Mouse (Mus musculus) limb, embryonic 13.5 days (tissue): ENCODE data around the gene Mfap3l. TPM values are rescaled to one million over a fixed set of nuclear protein-coding genes. Genes with fewer than 3 reads are reported as not detected.
"Not testable (repeated sequence)": the region's sequence is repeated elsewhere in the genome, so short reads cannot be mapped to it uniquely, and the experiment has no call there.

Source experiments
- ATAC-seq: fragments of 200-750 bp; cut with Nextera tagmentation; 2 replicates; pipeline ENCODE4 v1.8.0; 2017; ENCODE audit warnings: low read depth, moderate number of reproducible peaks, moderate TSS enrichment; ENCODE audit not compliant: low FRiP score
- H3K27ac ChIP-seq: fragments of 300-500 bp; sonication (generic); 2 replicates; pipeline ENCODE4 v1.5.1; 2015; ENCODE audit warnings: inconsistent platforms, mild to moderate bottlenecking, moderate library complexity
- H3K27me3 ChIP-seq: fragments of 300-500 bp; sonication (generic); 2 replicates; pipeline ENCODE4 v1.6.1; 2015; ENCODE audit warnings: mild to moderate bottlenecking, inconsistent platforms
- H3K36me3 ChIP-seq: fragments of 300-500 bp; sonication (generic); 2 replicates; pipeline ENCODE4 v1.6.1; 2015; ENCODE audit warnings: inconsistent platforms, mild to moderate bottlenecking, moderate library complexity
- H3K4me1 ChIP-seq: fragments of 300-500 bp; sonication (generic); 2 replicates; pipeline ENCODE4 v1.6.1; 2015; ENCODE audit warnings: inconsistent platforms
- H3K4me2 ChIP-seq: fragments of 300-500 bp; sonication (generic); replicated peaks from 2 replicates; pipeline ENCODE4 v1.6.1; 2015; ENCODE audit warnings: inconsistent platforms, mild to moderate bottlenecking, moderate library complexity
- H3K4me3 ChIP-seq: fragments of 300-500 bp; sonication (generic); 2 replicates; pipeline ENCODE4 v1.5.1; 2015; ENCODE audit warnings: moderate library complexity, mild to moderate bottlenecking, inconsistent platforms
- H3K9ac ChIP-seq: fragments of 300-500 bp; sonication (generic); 2 replicates; pipeline ENCODE4 v1.6.1; 2015; ENCODE audit warnings: mild to moderate bottlenecking, inconsistent platforms
- H3K9me3 ChIP-seq: fragments of 300-500 bp; sonication (generic); 2 replicates; pipeline ENCODE4 v1.6.1; 2016; ENCODE audit warnings: inconsistent platforms
- WGBS: fragments of 180-500 bp; shearing (Covaris S2); methylation state at CpG from one replicate; pipeline ENCODE4 v1.1.7; 2015; 5-methylcytosine and 5-hydroxymethylcytosine counted together
- polyA plus RNA-seq: library from polyadenylated mRNA; unstranded; fragments of >200 nt; fragmentation: Nextera tagmentation; extraction: Ambion mirVana; gene quantifications from 2 replicates; pipeline ENCODE4 v1.2.1, GENCODE M21; 2015

The Mfap3l gene
- polyA plus RNA-seq, 1 experiment from 2014 or later, result 3.3 TPM

- Histone ChIP-seq H3K27ac (no peak overlapping the region), H3K36me3 (no peaks in the 10 kb centered on the region), H3K9ac (no peak overlapping the region), H3K4me2 (no peak overlapping the region), H3K9me3 (no peaks in the 10 kb centered on the region), H3K27me3 (no peaks in the 10 kb centered on the region), H3K4me1 (no peaks in the 10 kb centered on the region), H3K4me3 (no peak overlapping the region)
- no peak for ATAC-seq
- 86% methylated on average over 6 of the region's 6 CpGs for WGBS
Observed at GRCm38 (mm10) chr8:60658114-60658500, 25.5 kb downstream of the Mfap3l start.

GRCm38 (mm10) chr8:60658686-60659085 lies 26.1 kb downstream of the Mfap3l start:
- H3K27me3 ChIP-seq, H3K9ac ChIP-seq, H3K27ac ChIP-seq, H3K4me2 ChIP-seq, H3K9me3 ChIP-seq, H3K4me1 ChIP-seq, ATAC-seq, H3K4me3 ChIP-seq, H3K36me3 ChIP-seq: not testable (repeated sequence)
- 83% methylated on average over 2 of the region's 2 CpGs for WGBS

GRCm38 (mm10) chr8:60659721-60660120 lies 27.1 kb downstream of the Mfap3l start:
- no peak for ATAC-seq
- no peak overlapping the region for H3K4me3 ChIP-seq
- H3K36me3 ChIP-seq, result no peaks in the 10 kb centered on the region
- H3K27ac ChIP-seq, result no peak overlapping the region
- H3K9me3 ChIP-seq, result no peaks in the 10 kb centered on the region
- H3K4me1 ChIP-seq, result no peaks in the 10 kb centered on the region
- 83% methylated on average over 8 of the region's 8 CpGs for WGBS
- H3K9ac ChIP-seq, result no peak overlapping the region
- H3K27me3 ChIP-seq, result no peaks in the 10 kb centered on the region
- no peak overlapping the region for H3K4me2 ChIP-seq

GRCm38 (mm10) chr8:60661191-60661590 lies 28.6 kb downstream of the Mfap3l start:
- no peak overlapping the region for H3K4me3 ChIP-seq
- 79% methylated on average over 2 of the region's 2 CpGs for WGBS
- no peaks in the 10 kb centered on the region for H3K36me3 ChIP-seq
- H3K9ac ChIP-seq, result no peak overlapping the region
- no peaks in the 10 kb centered on the region for H3K4me1 ChIP-seq
- H3K4me2 ChIP-seq, result no peak overlapping the region
- H3K27ac ChIP-seq, result no peak overlapping the region
- no peaks in the 10 kb centered on the region for H3K9me3 ChIP-seq
- H3K27me3 ChIP-seq, result no peaks in the 10 kb centered on the region
- ATAC-seq, result no peak

GRCm38 (mm10) chr8:60663552-60663951 lies 30.9 kb downstream of the Mfap3l start:
- Histone ChIP-seq H3K36me3 (no peaks in the 10 kb centered on the region), H3K9ac (no peak overlapping the region), H3K4me1 (peaks cover 3% of the 10 kb centered on the region; the same call in 1 of the 2 replicates), H3K4me3 (no peak overlapping the region), H3K27me3 (no peaks in the 10 kb centered on the region), H3K27ac (no peak overlapping the region), H3K4me2 (no peak overlapping the region), H3K9me3 (no peaks in the 10 kb centered on the region)
- peak; percentile 56; the same call in 1 of the 2 replicates for ATAC-seq
- WGBS, result 51% methylated on average over 5 of the region's 5 CpGs

- H3K4me1 ChIP-seq, result peaks cover 3% of the 10 kb centered on the region; the same call in 1 of the 2 replicates
- 80% methylated on average over 4 of the region's 4 CpGs for WGBS
- H3K27ac ChIP-seq, result no peak overlapping the region
- H3K4me3 ChIP-seq, result no peak overlapping the region
- no peaks in the 10 kb centered on the region for H3K9me3 ChIP-seq
- ATAC-seq, result no peak
- H3K36me3 ChIP-seq, result no peaks in the 10 kb centered on the region
- H3K27me3 ChIP-seq, result no peaks in the 10 kb centered on the region
- no peak overlapping the region for H3K4me2 ChIP-seq
- H3K9ac ChIP-seq, result no peak overlapping the region
Observed at GRCm38 (mm10) chr8:60665821-60666220, 33.2 kb downstream of the Mfap3l start.

- no peak overlapping the region for H3K4me2 ChIP-seq
- H3K9ac ChIP-seq, result no peak overlapping the region
- no peak; the same call in 1 of the 2 replicates for ATAC-seq
- 56% methylated on average over 3 of the region's 3 CpGs for WGBS
- H3K27me3 ChIP-seq, result no peaks in the 10 kb centered on the region
- no peak overlapping the region for H3K27ac ChIP-seq
- H3K4me1 ChIP-seq, result peaks cover 3% of the 10 kb centered on the region; the same call in 1 of the 2 replicates
- H3K9me3 ChIP-seq, result no peaks in the 10 kb centered on the region
- no peaks in the 10 kb centered on the region for H3K36me3 ChIP-seq
- H3K4me3 ChIP-seq, result no peak overlapping the region
Observed at GRCm38 (mm10) chr8:60666852-60667251, 34.2 kb downstream of the Mfap3l start.

- Histone ChIP-seq H3K9me3 (no peaks in the 10 kb centered on the region), H3K4me1 (no peaks in the 10 kb centered on the region), H3K36me3 (no peaks in the 10 kb centered on the region), H3K9ac (no peak overlapping the region), H3K27ac (no peak overlapping the region), H3K4me3 (no peak overlapping the region), H3K4me2 (no peak overlapping the region), H3K27me3 (no peaks in the 10 kb centered on the region)
- WGBS, result 82% methylated on average over 6 of the region's 6 CpGs
- ATAC-seq, result no peak
Observed at GRCm38 (mm10) chr8:60678590-60678989, 46.0 kb downstream of the Mfap3l start.

GRCm38 (mm10) chr8:60681811-60682210 lies 49.2 kb downstream of the Mfap3l start:
- no peak for ATAC-seq
- no peak overlapping the region for H3K9ac ChIP-seq
- no peaks in the 10 kb centered on the region for H3K4me1 ChIP-seq
- 84% methylated on average over 4 of the region's 4 CpGs for WGBS
- H3K27me3 ChIP-seq, result no peaks in the 10 kb centered on the region
- no peak overlapping the region for H3K4me2 ChIP-seq
- no peaks in the 10 kb centered on the region for H3K36me3 ChIP-seq
- no peak overlapping the region for H3K27ac ChIP-seq
- H3K4me3 ChIP-seq, result no peak overlapping the region
- 0 out of 2 replicates have a peak, but pooled peaks cover 5% of the 10 kb centered on the region for H3K9me3 ChIP-seq

- H3K4me1 ChIP-seq, result no peaks in the 10 kb centered on the region
- no peak overlapping the region for H3K27ac ChIP-seq
- H3K4me2 ChIP-seq, result no peak overlapping the region
- H3K9me3 ChIP-seq, result 0 out of 2 replicates have a peak, but pooled peaks cover 5% of the 10 kb centered on the region
- WGBS, result 83% methylated on average over 2 of the region's 2 CpGs
- H3K9ac ChIP-seq, result no peak overlapping the region
- ATAC-seq, result no peak
- H3K36me3 ChIP-seq, result no peaks in the 10 kb centered on the region
- no peaks in the 10 kb centered on the region for H3K27me3 ChIP-seq
- no peak overlapping the region for H3K4me3 ChIP-seq
Observed at GRCm38 (mm10) chr8:60682340-60682739, 49.7 kb downstream of the Mfap3l start.

GRCm38 (mm10) chr8:60711516-60712086 lies 79.0 kb downstream of the Mfap3l start:
- Histone ChIP-seq H3K4me1 (no peaks in the 10 kb centered on the region), H3K9me3 (no peaks in the 10 kb centered on the region), H3K27ac (no peak overlapping the region), H3K4me3 (no peak overlapping the region), H3K4me2 (no peak overlapping the region), H3K27me3 (no peaks in the 10 kb centered on the region), H3K9ac (no peak overlapping the region), H3K36me3 (no peaks in the 10 kb centered on the region)
- WGBS, result 86% methylated on average over 8 of the region's 8 CpGs
- ATAC-seq, result no peak

GRCm38 (mm10) chr8:60714724-60715123 lies 82.1 kb downstream of the Mfap3l start:
- ATAC-seq, result no peak
- 76% methylated on average over 1 of the region's 3 CpGs for WGBS
- H3K4me2 ChIP-seq, result no peak overlapping the region
- H3K4me1 ChIP-seq, result no peaks in the 10 kb centered on the region
- H3K4me3 ChIP-seq, result no peak overlapping the region
- H3K27ac ChIP-seq, result no peak overlapping the region
- no peaks in the 10 kb centered on the region for H3K36me3 ChIP-seq
- no peaks in the 10 kb centered on the region for H3K9me3 ChIP-seq
- H3K27me3 ChIP-seq, result no peaks in the 10 kb centered on the region
- H3K9ac ChIP-seq, result no peak overlapping the region

- no peak for ATAC-seq
- WGBS, result 82% methylated on average over 3 of the region's 3 CpGs
- no peaks in the 10 kb centered on the region for H3K4me1 ChIP-seq
- no peak overlapping the region for H3K4me2 ChIP-seq
- H3K27ac ChIP-seq, result no peak overlapping the region
- H3K9me3 ChIP-seq, result no peaks in the 10 kb centered on the region
- no peaks in the 10 kb centered on the region for H3K27me3 ChIP-seq
- no peaks in the 10 kb centered on the region for H3K36me3 ChIP-seq
- no peak overlapping the region for H3K9ac ChIP-seq
- H3K4me3 ChIP-seq, result no peak overlapping the region
Observed at GRCm38 (mm10) chr8:60718692-60719091, 86.1 kb downstream of the Mfap3l start.
